Mouse (Mus musculus): ENCODE results near the gene Gm5935. TPM values are rescaled to one million over a fixed set of nuclear protein-coding genes. Genes with fewer than 3 reads are reported as not detected.
"Not testable (repeated sequence)": the region's sequence is repeated elsewhere in the genome, so short reads cannot be mapped to it uniquely, and the experiment has no call there.

Gene Gm5935
- total RNA-seq (2021) = not detected
- long read RNA-seq, experiment 1 = 0 reads
- long read RNA-seq, experiment 2 = 0 reads

- DNase-seq (ENCODE audit: low spot score in 2 of 2) = not testable (repeated sequence)
Observed at GRCm38 (mm10) chrX:24775064-24775463, at the start of gene Gm5935. TSS of gene Gm5935 (minus strand) at chrX:24775164.

Other genes starting within 250 kb of the Gm5935 start
- not detected for gene Gm4297, start 200.3 kb downstream of the Gm5935 start, total RNA-seq (2021)